Mouse (Mus musculus): ENCODE measurements around the gene Rhot2.

DNA sequence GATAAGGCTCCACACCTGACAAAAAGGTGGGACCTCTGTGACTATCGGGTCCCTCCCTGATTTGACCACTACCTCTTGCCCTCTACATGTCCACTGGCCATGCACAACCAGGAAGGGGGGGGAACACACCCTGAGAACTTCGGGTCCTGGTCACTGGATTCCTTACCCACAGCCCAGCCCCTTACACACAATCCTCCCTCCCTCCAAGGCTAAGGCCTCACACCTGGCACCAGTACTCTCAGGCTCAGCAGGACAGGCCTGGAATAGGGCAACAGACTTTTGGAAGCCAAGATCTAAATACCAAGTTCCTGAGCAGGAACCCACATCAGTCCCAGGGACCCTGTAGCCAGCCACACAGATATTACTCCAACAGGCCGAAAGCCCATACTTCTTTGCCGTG, 5.7 kb downstream of the Rhot2 start:
- TF ChIP-seq CTCF (IDR thresholded peaks at IDR 0.05; ENCODE audit: extremely low read depth, insufficient read depth, low read length) (no peak), POLR2A (IDR thresholded peaks at IDR 0.05; ENCODE audit: extremely low read depth, insufficient read depth, low read length) (no peak)
